Mouse (Mus musculus): Measurements from ENCODE around the gene Clec4f.

The Clec4f gene

GRCm38 (mm10) chr6:83631815-83632214 lies 24.2 kb downstream of the Clec4f start:
- no peak for DNase-seq

DNA sequence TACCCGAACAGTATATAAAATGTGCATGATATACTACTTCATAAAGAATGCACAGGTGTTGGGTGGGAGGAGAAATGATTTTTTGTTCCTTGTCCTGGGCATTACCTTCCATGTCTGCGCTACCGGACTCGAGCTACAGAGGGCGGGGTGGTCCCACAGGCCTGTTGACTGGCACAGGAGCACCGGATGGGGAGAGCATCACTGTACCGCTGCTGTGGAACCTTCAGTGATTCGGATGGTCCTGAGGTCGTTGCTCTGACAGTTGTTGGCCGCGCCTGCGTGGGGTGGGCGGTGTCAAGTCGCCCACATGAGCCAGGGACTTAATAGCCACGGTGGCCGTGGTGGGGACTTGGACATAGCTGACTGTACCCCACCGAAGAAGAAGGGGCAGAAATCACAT lies 29.2 kb downstream of the Clec4f start:
- DNase-seq = no peak

GRCm38 (mm10) chr6:83619955-83620354 lies 36.0 kb downstream of the Clec4f start:
- DNase-seq = no peak

DNA sequence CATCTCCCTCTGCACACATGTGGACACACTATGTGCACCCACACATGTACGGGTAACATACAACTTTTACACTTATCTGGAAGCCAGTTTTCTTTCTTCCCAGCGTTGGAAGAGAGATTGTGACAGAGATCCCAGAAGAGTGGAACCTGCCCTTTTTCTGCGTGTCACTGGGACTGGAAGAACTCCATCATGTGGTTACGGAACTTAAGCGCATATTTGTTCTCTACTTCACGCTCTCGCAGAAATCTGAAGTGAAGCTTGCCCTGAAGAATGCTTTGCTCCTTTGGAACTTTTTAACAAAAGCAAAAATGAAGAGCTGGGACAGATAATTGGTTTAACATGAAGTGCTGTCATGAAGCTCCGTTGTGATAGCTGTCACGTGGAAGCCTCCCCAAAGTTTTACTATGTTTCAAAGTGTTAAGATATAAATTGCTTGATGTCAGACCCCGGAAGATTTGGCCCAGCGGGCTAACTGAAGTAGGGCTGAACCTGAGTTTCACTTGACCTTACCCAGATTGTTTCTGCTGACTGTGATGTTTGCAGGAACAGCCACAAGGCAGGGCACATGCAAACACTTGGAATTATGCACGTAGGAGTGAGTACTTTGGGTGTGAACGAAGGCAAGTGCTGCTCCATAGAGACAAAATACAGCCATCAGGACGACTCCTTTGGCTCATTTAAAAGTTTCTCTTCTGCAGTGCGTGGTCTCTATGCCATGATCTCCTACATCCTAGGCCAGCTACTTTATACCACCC lies 38.2 kb downstream of the Clec4f start:
- DNase-seq = no peak

DNA sequence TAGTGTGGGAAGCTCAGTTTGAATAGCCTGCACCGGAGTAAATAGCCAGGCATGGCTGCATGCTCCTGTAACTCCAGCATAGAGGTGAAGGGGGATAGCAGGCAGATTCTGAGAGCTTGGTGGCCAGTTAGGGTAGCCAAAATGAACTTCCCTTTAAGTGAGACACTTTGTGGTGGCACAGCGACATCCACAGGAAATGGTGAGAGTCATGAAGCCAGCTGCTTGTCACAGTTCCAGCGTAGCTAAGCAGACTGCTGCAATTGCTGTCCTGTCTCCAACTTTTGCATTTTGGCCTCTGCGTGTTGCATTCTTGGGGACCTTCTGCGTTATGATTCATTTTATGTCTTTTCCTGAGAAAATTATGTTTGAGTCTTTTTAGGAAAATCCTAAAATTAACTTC lies 39.5 kb downstream of the Clec4f start:
- peak in 1 of 2 experiments; percentile 10 for DNase-seq

- DNase-seq = no peak
Observed at GRCm38 (mm10) chr6:83614469-83614868, 41.5 kb downstream of the Clec4f start.

DNA sequence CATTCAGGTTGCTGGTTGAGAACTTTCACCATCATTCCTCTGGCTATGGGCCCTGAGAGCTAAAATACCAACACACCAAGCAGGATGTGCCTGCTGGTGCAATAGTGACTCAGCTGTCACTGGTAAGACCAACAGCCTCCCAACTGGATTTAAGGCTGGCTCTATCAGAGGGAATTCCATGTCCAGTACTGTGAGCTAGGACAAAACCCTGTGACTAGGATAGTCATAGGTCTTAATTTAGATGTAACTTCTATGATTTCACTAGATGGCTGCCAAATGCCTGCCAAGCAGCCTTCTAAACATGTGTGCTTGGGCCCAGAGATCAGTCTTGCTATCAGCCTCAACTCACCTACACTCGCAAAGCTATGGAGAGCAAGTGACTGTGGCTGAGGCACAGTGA lies 43.0 kb downstream of the Clec4f start:
- no peak for DNase-seq

DNA sequence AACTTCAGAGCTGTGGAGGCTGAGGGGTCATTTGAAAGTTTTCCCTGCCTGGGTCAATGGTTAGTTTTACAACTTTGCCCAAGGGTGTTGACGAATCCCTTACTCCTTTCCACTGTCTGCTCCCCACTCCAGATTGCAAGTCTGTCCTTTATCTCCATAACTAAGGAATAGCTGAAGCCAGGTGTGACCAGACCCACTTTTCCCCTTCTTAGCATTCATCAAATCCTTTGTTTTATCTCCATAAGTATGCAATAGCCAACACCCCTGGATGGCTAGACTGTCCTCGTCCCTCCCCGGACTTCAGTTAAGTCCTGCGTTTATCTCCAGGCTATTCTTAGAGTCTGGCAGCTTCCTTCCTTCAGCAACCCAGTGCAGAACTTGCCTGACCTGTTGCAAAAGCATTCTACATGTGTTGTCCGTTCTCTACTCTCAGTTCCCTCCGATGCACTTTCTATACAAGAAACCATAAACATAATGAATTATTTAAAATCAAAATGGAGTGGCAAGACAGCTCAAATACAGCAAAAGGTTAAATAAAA lies 56.3 kb downstream of the Clec4f start:
- DNase-seq = no peak

DNA sequence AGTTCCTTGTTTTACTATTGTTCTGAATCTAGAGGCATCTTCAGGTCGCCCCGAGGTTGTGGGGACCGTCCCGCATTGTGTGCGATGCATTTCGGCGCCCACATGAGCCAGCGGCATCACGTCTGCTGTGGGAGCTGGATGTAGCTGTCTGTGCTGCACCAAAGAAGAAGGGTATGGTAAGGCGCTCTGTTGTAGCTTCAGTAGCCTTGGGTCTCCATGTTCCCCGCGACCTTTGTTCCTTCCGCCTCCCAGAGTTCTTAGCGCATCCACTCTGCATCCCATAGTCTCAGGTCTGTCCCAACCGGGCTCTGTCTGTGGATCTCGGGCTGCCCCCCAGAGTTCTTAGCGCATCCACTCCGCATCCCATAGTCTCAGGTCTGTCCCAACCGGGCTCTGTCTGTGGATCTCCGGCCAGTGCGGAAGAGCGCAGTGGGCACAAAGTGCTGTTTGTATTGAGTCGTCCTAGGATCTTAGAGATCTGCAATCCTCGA lies 56.9 kb downstream of the Clec4f start:
- DNase-seq = no peak

DNA sequence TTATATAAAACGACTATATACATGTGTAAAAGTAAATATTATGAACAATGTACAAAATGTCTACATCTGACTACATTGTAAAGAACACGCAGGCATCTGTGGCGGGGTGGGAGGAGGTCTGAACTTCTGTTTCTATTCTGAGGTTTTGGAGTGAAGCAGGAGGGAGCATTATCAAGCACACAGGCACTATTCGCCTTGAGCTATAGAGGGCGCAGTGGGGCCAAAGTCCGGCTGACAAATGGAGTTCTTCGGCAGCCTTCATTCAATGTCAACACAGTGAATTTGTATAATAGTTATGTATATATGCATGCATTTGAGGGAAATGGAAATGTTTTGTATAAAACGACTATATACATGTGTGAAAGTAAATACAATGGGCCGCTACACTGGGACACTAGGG lies 57.3 kb downstream of the Clec4f start:
- peak; percentile 31 to 66 for DNase-seq

DNA sequence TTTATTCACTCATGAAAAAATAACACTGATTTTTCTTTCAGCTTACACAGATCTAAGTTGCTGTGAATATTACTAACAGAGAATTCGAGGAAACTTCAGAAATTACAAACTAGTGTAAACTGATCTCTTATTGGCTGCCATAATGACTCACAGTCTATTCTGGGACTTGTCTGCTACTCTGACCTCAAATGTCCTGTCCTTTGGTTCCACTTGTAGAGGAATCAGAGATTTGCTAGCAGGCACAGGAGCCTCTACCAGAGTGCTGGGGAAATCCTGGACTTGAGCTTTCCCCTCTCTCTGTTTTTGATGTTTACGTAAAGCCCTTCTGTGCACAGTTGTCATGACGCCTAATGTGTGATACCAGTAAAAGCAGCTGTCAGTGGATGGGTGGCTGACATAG lies 58.0 kb downstream of the Clec4f start:
- DNase-seq = no peak

- no peak for DNase-seq
Observed at GRCm38 (mm10) chr6:83595035-83595434, 61.0 kb downstream of the Clec4f start.
